Mouse (Mus musculus): ENCODE measurements around the gene Rusc2. TPM values are rescaled to one million over a fixed set of nuclear protein-coding genes. Genes with fewer than 3 reads are reported as not detected.

Rusc2 gene
- polyA plus RNA-seq, 2 experiments, result 9.6 to 16.2 TPM

GRCm38 (mm10) chr4:43402212-43402611, 20.4 kb downstream of the Rusc2 start:
- Histone ChIP-seq H3K9ac (ENCODE audit: low read depth, low read length, severe bottlenecking) (no peak overlapping the region), H3K27ac (replicated peaks; ENCODE audit: low read depth, low read length) (no peak overlapping the region), H3K4me3 (replicated peaks; ENCODE audit: low read length) (no peak overlapping the region), H3K4me2 (replicated peaks; ENCODE audit: low read depth, low read length, severe bottlenecking) (no peak overlapping the region), H3K9me3 (ENCODE audit: control insufficient read depth, low read length) (no peaks in the 10 kb centered on the region), H3K27me3 (ENCODE audit: control insufficient read depth, insufficient read depth, low read length) (no peaks in the 10 kb centered on the region), H3K4me1 (ENCODE audit: control insufficient read depth, insufficient read depth, low read length) (peaks cover 52% of the 10 kb centered on the region), H3K36me3 (ENCODE audit: control insufficient read depth, insufficient read depth, low read length) (peaks cover 2% of the 10 kb centered on the region; the same call in 1 of the 2 replicates)
- DNase-seq (ENCODE audit: low spot score) (no peak), ATAC-seq (ENCODE audit: low FRiP score, low read depth) (no peak)
- no peak for TF ChIP-seq POLR2A (IDR thresholded peaks at IDR 0.05; ENCODE audit: borderline replicate concordance, extremely low read depth, insufficient read depth, insufficient read length)
- 57% methylated on average over 9 of the region's 9 CpGs for WGBS

GRCm38 (mm10) chr4:43404697-43405096, 22.9 kb downstream of the Rusc2 start:
- no peak overlapping the region for H3K4me3 ChIP-seq (replicated peaks; ENCODE audit: low read length)
- TF ChIP-seq POLR2A (IDR thresholded peaks at IDR 0.05; ENCODE audit: borderline replicate concordance, extremely low read depth, insufficient read depth, insufficient read length), result no peak
- no peaks in the 10 kb centered on the region for H3K27me3 ChIP-seq (ENCODE audit: control insufficient read depth, insufficient read depth, low read length)
- ATAC-seq (ENCODE audit: low FRiP score, low read depth) (no peak), DNase-seq (ENCODE audit: low spot score) (no peak)
- no peak overlapping the region for H3K4me2 ChIP-seq (replicated peaks; ENCODE audit: low read depth, low read length, severe bottlenecking)
- no peak overlapping the region for H3K27ac ChIP-seq (replicated peaks; ENCODE audit: low read depth, low read length)
- peaks cover 2% of the 10 kb centered on the region; the same call in 1 of the 2 replicates for H3K36me3 ChIP-seq (ENCODE audit: control insufficient read depth, insufficient read depth, low read length)
- no peak overlapping the region for H3K9ac ChIP-seq (ENCODE audit: low read depth, low read length, severe bottlenecking)
- H3K4me1 ChIP-seq (ENCODE audit: control insufficient read depth, insufficient read depth, low read length), result peaks cover 40% of the 10 kb centered on the region
- H3K9me3 ChIP-seq (ENCODE audit: control insufficient read depth, low read length), result no peaks in the 10 kb centered on the region
- 88% methylated on average over 10 of the region's 10 CpGs for WGBS

- Histone ChIP-seq H3K4me1 (ENCODE audit: control insufficient read depth, insufficient read depth, low read length) (peaks cover 26% of the 10 kb centered on the region), H3K27me3 (ENCODE audit: control insufficient read depth, insufficient read depth, low read length) (no peaks in the 10 kb centered on the region), H3K4me3 (replicated peaks; ENCODE audit: low read length) (peak overlapping the region; percentile 56), H3K9me3 (ENCODE audit: control insufficient read depth, low read length) (no peaks in the 10 kb centered on the region), H3K9ac (ENCODE audit: low read depth, low read length, severe bottlenecking) (peak overlapping the region; percentile 78), H3K4me2 (replicated peaks; ENCODE audit: low read depth, low read length, severe bottlenecking) (peak overlapping the region; percentile 73), H3K27ac (replicated peaks; ENCODE audit: low read depth, low read length) (peak overlapping the region; percentile 66), H3K36me3 (ENCODE audit: control insufficient read depth, insufficient read depth, low read length) (peaks cover 2% of the 10 kb centered on the region; the same call in 1 of the 2 replicates)
- DNase-seq (ENCODE audit: low spot score) (peak; percentile 93), ATAC-seq (ENCODE audit: low FRiP score, low read depth) (peak; percentile 93)
- 4% methylated on average over 27 of the region's 28 CpGs for WGBS
- TF ChIP-seq POLR2A (IDR thresholded peaks at IDR 0.05; ENCODE audit: borderline replicate concordance, extremely low read depth, insufficient read depth, insufficient read length), result 0 out of 2 replicates have a peak, but pooled peaks have one; percentile 42
These were observed 24.6 kb downstream of the Rusc2 start for GRCm38 (mm10) chr4:43406162-43406971.

- WGBS, result 78% methylated on average over 12 of the region's 12 CpGs
- peak overlapping the region; percentile 66 for H3K27ac ChIP-seq (replicated peaks; ENCODE audit: low read depth, low read length)
- no peak for TF ChIP-seq POLR2A (IDR thresholded peaks at IDR 0.05; ENCODE audit: borderline replicate concordance, extremely low read depth, insufficient read depth, insufficient read length)
These were observed 25.5 kb downstream of the Rusc2 start for GRCm38 (mm10) chr4:43407071-43407920.

GRCm38 (mm10) chr4:43414761-43415160, 33.0 kb downstream of the Rusc2 start:
- no peak for ATAC-seq (ENCODE audit: low FRiP score, low read depth)
- Histone ChIP-seq H3K36me3 (ENCODE audit: control insufficient read depth, insufficient read depth, low read length) (peaks cover 37% of the 10 kb centered on the region), H3K27ac (replicated peaks; ENCODE audit: low read depth, low read length) (no peak overlapping the region)

More at GRCm38 (mm10) chr4:43407071-43407920, 25.5 kb downstream of the Rusc2 start:
- ATAC-seq (ENCODE audit: low FRiP score, low read depth), result no peak
- Histone ChIP-seq H3K4me3 (replicated peaks; ENCODE audit: low read length) (peak overlapping the region; percentile 56), H3K9ac (ENCODE audit: low read depth, low read length, severe bottlenecking) (peak overlapping the region; percentile 78), H3K9me3 (ENCODE audit: control insufficient read depth, low read length) (no peaks in the 10 kb centered on the region), H3K36me3 (ENCODE audit: control insufficient read depth, insufficient read depth, low read length) (peaks cover 2% of the 10 kb centered on the region; the same call in 1 of the 2 replicates), H3K27me3 (ENCODE audit: control insufficient read depth, insufficient read depth, low read length) (no peaks in the 10 kb centered on the region), H3K4me2 (replicated peaks; ENCODE audit: low read depth, low read length, severe bottlenecking) (peak overlapping the region; percentile 73), H3K4me1 (ENCODE audit: control insufficient read depth, insufficient read depth, low read length) (peaks cover 21% of the 10 kb centered on the region)
- DNase-seq (ENCODE audit: low spot score), result no peak

More at GRCm38 (mm10) chr4:43414761-43415160, 33.0 kb downstream of the Rusc2 start:
- Histone ChIP-seq H3K9me3 (ENCODE audit: control insufficient read depth, low read length) (no peaks in the 10 kb centered on the region), H3K4me2 (replicated peaks; ENCODE audit: low read depth, low read length, severe bottlenecking) (no peak overlapping the region), H3K4me1 (ENCODE audit: control insufficient read depth, insufficient read depth, low read length) (no peaks in the 10 kb centered on the region), H3K4me3 (replicated peaks; ENCODE audit: low read length) (no peak overlapping the region), H3K27me3 (ENCODE audit: control insufficient read depth, insufficient read depth, low read length) (no peaks in the 10 kb centered on the region), H3K9ac (ENCODE audit: low read depth, low read length, severe bottlenecking) (no peak overlapping the region)
- 87% methylated on average over 14 of the region's 14 CpGs for WGBS
- TF ChIP-seq POLR2A (IDR thresholded peaks at IDR 0.05; ENCODE audit: borderline replicate concordance, extremely low read depth, insufficient read depth, insufficient read length), result no peak
- no peak for DNase-seq (ENCODE audit: low spot score)
